Mouse (Mus musculus) lung, adult 2 months (tissue): ENCODE data around the gene Dpysl4. TPM values are rescaled to one million over a fixed set of nuclear protein-coding genes. Genes with fewer than 3 reads are reported as not detected.

Experiments
- DNase-seq: peaks from one replicate; pipeline ENCODE4 v3.0.0; 2022
- H3K4me1 ChIP-seq: fragments of 200-500 bp; 2 replicates; pipeline ENCODE4 v1.6.1; 2011; ENCODE audit warnings: low read length; ENCODE audit not compliant: control insufficient read depth, insufficient read depth
- H3K4me3 ChIP-seq: fragments of 200-500 bp; replicated peaks from 2 replicates; pipeline ENCODE3; 2011; ENCODE audit warnings: low read depth, mild to moderate bottlenecking, control low read depth, low read length; ENCODE audit errors: extremely low read depth
- CTCF ChIP-seq: fragments of 200-500 bp; IDR thresholded peaks from 2 replicates; pipeline ENCODE4 v1.5.1; 2011; ENCODE audit warnings: mild to moderate bottlenecking, low read length, control low read depth; ENCODE audit not compliant: insufficient read depth
- POLR2A ChIP-seq: fragments of 200-500 bp; IDR thresholded peaks from 2 replicates; pipeline ENCODE4 v1.6.1; 2011; ENCODE audit warnings: low read depth, mild to moderate bottlenecking, control low read depth, low read length, borderline replicate concordance; ENCODE audit errors: extremely low read depth
- WGBS: fragments of 180-500 bp; shearing (Covaris S2); methylation state at CpG from one replicate; pipeline ENCODE4 v1.1.7; 2018; 5-methylcytosine and 5-hydroxymethylcytosine counted together
- polyA plus RNA-seq: library from polyadenylated mRNA; depleted of rRNA; stranded (reverse); fragments of >200 nt; gene quantifications from 2 replicates; pipeline ENCODE4 v1.2.3, GENCODE M21; 2012; rRNA removed

The Dpysl4 gene
- polyA plus RNA-seq, 1 experiment, result 0.40 TPM

- TF ChIP-seq POLR2A (no peak), CTCF (no peak)
- no peak for DNase-seq
- WGBS, result 46% methylated on average over 7 of the region's 7 CpGs
- H3K4me3 ChIP-seq, result no peak overlapping the region
- no peaks in the 10 kb centered on the region; the same call in 1 of the 2 replicates for H3K4me1 ChIP-seq
These were observed 60.1 kb downstream of the Dpysl4 start for GRCm38 (mm10) chr7:139145891-139146290.

DNA sequence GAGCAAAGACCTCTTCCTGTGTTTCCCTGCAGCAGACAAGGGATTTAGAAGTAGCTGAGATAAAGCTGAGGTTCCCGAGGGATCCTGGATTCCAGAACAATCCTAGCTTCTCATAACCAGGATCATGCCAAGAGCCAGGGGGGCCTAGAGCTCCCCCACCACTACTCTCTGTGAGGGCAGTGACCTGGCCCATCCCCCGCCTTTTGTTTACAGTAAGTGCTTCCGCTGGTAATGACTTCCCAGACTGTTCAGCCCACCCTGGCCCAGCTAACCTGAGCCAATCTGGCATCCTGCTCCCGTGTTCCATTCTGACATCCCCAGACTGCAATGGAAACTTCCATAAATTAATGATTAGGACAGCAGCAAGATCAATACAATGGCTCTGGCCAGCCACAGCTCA is 61.6 kb downstream of the Dpysl4 start:
- H3K4me3 ChIP-seq, result no peak overlapping the region
- no peak for DNase-seq
- no peaks in the 10 kb centered on the region; the same call in 1 of the 2 replicates for H3K4me1 ChIP-seq
- TF ChIP-seq POLR2A (no peak), CTCF (no peak)
- 40% methylated on average over 4 of the region's 4 CpGs for WGBS

DNA sequence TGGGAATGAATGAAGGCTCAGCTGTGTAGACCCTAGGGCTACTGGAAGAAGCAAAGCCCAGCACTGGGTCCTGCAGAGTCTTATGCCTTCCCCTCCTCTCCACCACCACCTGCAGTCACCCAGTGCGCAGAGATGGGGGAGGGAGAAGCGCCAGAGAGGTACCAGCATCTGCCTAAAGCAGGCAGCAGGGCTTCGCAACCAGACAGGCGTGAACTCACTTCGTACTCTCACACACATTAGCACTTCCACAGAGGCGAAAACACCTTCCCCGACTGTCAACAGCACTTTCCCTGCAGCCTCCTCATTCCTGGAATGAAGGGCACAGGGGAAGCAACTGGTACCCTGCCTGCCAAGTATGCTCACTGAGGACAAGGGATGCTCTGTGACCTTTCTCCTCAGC is 63.6 kb downstream of the Dpysl4 start:
- Histone ChIP-seq H3K4me3 (no peak overlapping the region), H3K4me1 (no peaks in the 10 kb centered on the region; the same call in 1 of the 2 replicates)
- TF ChIP-seq CTCF (no peak), POLR2A (no peak)
- WGBS, result 54% methylated on average over 7 of the region's 7 CpGs
- no peak for DNase-seq

GRCm38 (mm10) chr7:139151116-139151515 is 65.3 kb downstream of the Dpysl4 start:
- WGBS, result 39% methylated on average over 10 of the region's 10 CpGs
- no peak for DNase-seq
- Histone ChIP-seq H3K4me1 (peaks cover 2% of the 10 kb centered on the region; the same call in 1 of the 2 replicates), H3K4me3 (no peak overlapping the region)
- no peak for TF ChIP-seq POLR2A

Other genes starting within 250 kb of the Dpysl4 start
- gene Ppp2r2d, start 239.9 kb upstream of the Dpysl4 start, polyA plus RNA-seq, result 15.3 and 19.3 TPM in 2 replicates
- 50.6 and 51.8 TPM in 2 replicates for gene Mapk1ip1, start 239.7 kb upstream of the Dpysl4 start, polyA plus RNA-seq
- gene Bnip3, start 176.5 kb upstream of the Dpysl4 start, polyA plus RNA-seq, result 20.1 and 21.5 TPM in 2 replicates
- 0.06 TPM in 1 of 2 replicates, not detected in the other for gene Jakmip3, start 145.3 kb upstream of the Dpysl4 start, polyA plus RNA-seq
- 3.7 and 6.9 TPM in 2 replicates for gene Lrrc27, start 127.0 kb downstream of the Dpysl4 start, polyA plus RNA-seq
- gene Stk32c, start 127.3 kb downstream of the Dpysl4 start, polyA plus RNA-seq, result 1.5 and 1.9 TPM in 2 replicates
- 31.6 and 32.2 TPM in 2 replicates for gene Pwwp2b, start 162.5 kb downstream of the Dpysl4 start, polyA plus RNA-seq